Mouse (Mus musculus) spleen, postnatal 4 days (tissue): ENCODE data around the gene Olfr91.
A peak's percentile ranks its signal among the peaks of the same experiment; 100 is the strongest.
"Not testable (repeated sequence)": the region's sequence is repeated elsewhere in the genome, so short reads cannot be mapped to it uniquely, and the experiment has no call there.

Experiments used
- DNase-seq, 2 experiments: peaks; one replicate each; pipeline ENCODE4 v3.0.0; 2022; ENCODE audit warnings: low spot score in 2 of 2

Gene Olfr91

GRCm38 (mm10) chr17:37098178-37098577, at the start of gene Olfr91:
Gene Olfr91 (minus strand): TSS chr17:37098278.
- DNase-seq, result no peak

- not testable (repeated sequence) for DNase-seq
Measured at GRCm38 (mm10) chr17:37131366-37131765, 33.3 kb upstream of the Olfr91 start.

- no peak for DNase-seq
Measured at GRCm38 (mm10) chr17:37119988-37120387, 21.9 kb upstream of the Olfr91 start, which contains the start of gene Olfr92. Gene Olfr92 (minus strand): TSS chr17:37120088.

GRCm38 (mm10) chr17:37093289-37093688, 4.8 kb downstream of the Olfr91 start:
- no peak for DNase-seq

- no peak for DNase-seq
Measured at GRCm38 (mm10) chr17:37092198-37092597, 5.9 kb downstream of the Olfr91 start.

- no peak for DNase-seq
Measured at GRCm38 (mm10) chr17:37088399-37088798, 9.7 kb downstream of the Olfr91 start, which contains the start of gene Olfr90. Gene Olfr90 (minus strand): TSS chr17:37088499.

- DNase-seq, result no peak
Measured at GRCm38 (mm10) chr17:37085545-37085944, 12.5 kb downstream of the Olfr91 start.

GRCm38 (mm10) chr17:37084632-37085031, 13.4 kb downstream of the Olfr91 start:
- no peak for DNase-seq

GRCm38 (mm10) chr17:37083327-37083726, 14.8 kb downstream of the Olfr91 start:
- DNase-seq, result peak in 1 of 2 experiments; percentile 24

- DNase-seq, result no peak
Measured at GRCm38 (mm10) chr17:37081659-37082058, 16.4 kb downstream of the Olfr91 start.

- DNase-seq, result no peak
Measured at GRCm38 (mm10) chr17:37080119-37080518, 18.0 kb downstream of the Olfr91 start.

GRCm38 (mm10) chr17:37078990-37079389, 19.1 kb downstream of the Olfr91 start:
- DNase-seq, result no peak

GRCm38 (mm10) chr17:37078193-37078592, 19.9 kb downstream of the Olfr91 start:
- no peak for DNase-seq

- no peak for DNase-seq
Measured at GRCm38 (mm10) chr17:37075766-37076165, 22.3 kb downstream of the Olfr91 start.

GRCm38 (mm10) chr17:37075181-37075580, 22.9 kb downstream of the Olfr91 start:
- DNase-seq, result no peak

- no peak for DNase-seq
Measured at GRCm38 (mm10) chr17:37072730-37073276, 25.3 kb downstream of the Olfr91 start.

- DNase-seq, result no peak
Measured at GRCm38 (mm10) chr17:37072080-37072729, 25.9 kb downstream of the Olfr91 start.

GRCm38 (mm10) chr17:37070121-37070520, 28.0 kb downstream of the Olfr91 start:
- no peak for DNase-seq

GRCm38 (mm10) chr17:37067861-37068260, 30.2 kb downstream of the Olfr91 start:
- no peak for DNase-seq

GRCm38 (mm10) chr17:37065993-37066392, 32.1 kb downstream of the Olfr91 start:
- no peak for DNase-seq

- DNase-seq, result no peak
Measured at GRCm38 (mm10) chr17:37063686-37064495, 34.2 kb downstream of the Olfr91 start.

- DNase-seq, result no peak
Measured at GRCm38 (mm10) chr17:37063063-37063462, 35.0 kb downstream of the Olfr91 start.
